Mouse (Mus musculus) neutrophil, adult 5-6 weeks (primary cell): ENCODE data around the gene Serinc5. TPM values are rescaled to one million over a fixed set of nuclear protein-coding genes. Genes with fewer than 3 reads are reported as not detected.

Experiments
- total RNA-seq: library from RNA; stranded (forward); fragments of 200-1000 nt; gene quantifications from 2 replicates; pipeline ENCODE4 v1.2.3, GENCODE M21; 2017

Serinc5 gene
- total RNA-seq, 1 experiment from 2014 or later = 54.0 TPM

Other genes with a start within 250 kb of the Serinc5 start
- not detected in 2 replicates for gene Ankrd34b, start 185.2 kb upstream of the Serinc5 start, total RNA-seq
- gene Fam151b, start 127.1 kb upstream of the Serinc5 start, total RNA-seq = 5.9 and 6.5 TPM in 2 replicates
- gene Zfyve16, start 80.2 kb upstream of the Serinc5 start, total RNA-seq = 22.2 and 27.7 TPM in 2 replicates
- not detected in 2 replicates for gene Spz1, start 34.9 kb upstream of the Serinc5 start, total RNA-seq
- gene Thbs4, start 183.7 kb downstream of the Serinc5 start, total RNA-seq = 0.37 TPM in 1 of 2 replicates, not detected in the other
- 10.7 and 12.2 TPM in 2 replicates for gene Mtx3, start 233.7 kb downstream of the Serinc5 start, total RNA-seq